ENCODE assay signal across 24 mouse cellular contexts in the genomic region with DNA sequence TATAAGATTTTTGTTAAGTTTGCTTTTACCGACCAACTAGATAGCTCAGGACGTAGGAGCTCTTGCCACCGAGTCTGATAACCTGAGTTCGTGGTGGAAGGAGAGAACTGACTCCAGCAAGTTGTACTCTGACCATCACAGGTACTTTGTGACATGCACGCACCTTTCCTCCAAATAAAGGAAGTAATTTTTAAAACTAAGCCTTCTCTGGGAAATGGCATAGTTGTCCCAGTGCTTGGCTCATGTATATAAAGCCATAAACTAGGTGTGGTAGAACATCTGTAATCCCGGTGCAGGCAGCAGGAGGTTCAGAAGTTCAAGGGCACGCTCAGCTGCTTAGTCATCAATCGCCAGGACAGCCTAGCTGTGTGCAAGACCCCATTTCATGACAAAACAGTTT. TPM values are rescaled to one million over a fixed set of nuclear protein-coding genes. Genes with fewer than 3 reads are reported as not detected.
A peak's percentile ranks its signal among the peaks of the same experiment; 100 is the strongest.
DNase-seq lines count a peak whose midpoint lies in the region; ATAC-seq and TF ChIP-seq lines count a peak whose summit lies in the region.
"Had no signal": no experiment of that assay in that cellular context is flagged by ENCODE, and none has a peak within 500 bp of the region (broad histone marks: within the 10 kb centered on the region; RNA-seq: fewer than 3 reads in every experiment).

No protein-coding gene starts in this region.

- H3K4me3 ChIP-seq in intestine, embryonic 16.5 days (ENCODE audit: low read length) = no peak overlapping the region
- H3K4me3 ChIP-seq in small intestine, adult 2 months (ENCODE audit: low read depth, low read length) = no peak overlapping the region
- H3K4me3 ChIP-seq: embryonic facial prominence, embryonic 10.5 days; embryonic facial prominence, embryonic 12.5 days; forebrain, embryonic 13.5 days; forebrain, embryonic 15.5 days had no signal

- H3K9me3 ChIP-seq in intestine, embryonic 16.5 days (ENCODE audit: control insufficient read depth, low read length) = no peaks in the 10 kb centered on the region
- H3K9me3 ChIP-seq: embryonic facial prominence, embryonic 10.5 days; embryonic facial prominence, embryonic 12.5 days; forebrain, embryonic 13.5 days; forebrain, embryonic 15.5 days; G1E had no signal

- no peak overlapping the region for H3K9ac ChIP-seq in intestine, embryonic 16.5 days (ENCODE audit: low read depth, low read length)
- H3K9ac ChIP-seq: embryonic facial prominence, embryonic 12.5 days; forebrain, embryonic 13.5 days; forebrain, embryonic 15.5 days; forebrain, postnatal 0 days had no signal

- H3K36me3 ChIP-seq in intestine, embryonic 16.5 days (ENCODE audit: control insufficient read depth, insufficient read depth, low read length) = no peaks in the 10 kb centered on the region
- no peaks in the 10 kb centered on the region for H3K36me3 ChIP-seq in small intestine, adult 2 months (ENCODE audit: control insufficient read depth, insufficient read depth, low read length)
- H3K36me3 ChIP-seq: embryonic facial prominence, embryonic 10.5 days; embryonic facial prominence, embryonic 12.5 days; forebrain, embryonic 15.5 days; G1E had no signal

- peak; percentile 25 for DNase-seq in R1 (ENCODE audit: low read depth, low spot score)
- DNase-seq in layer of hippocampus, adult 8-10 months (ENCODE audit: low spot score in 2 of 2) = no peak
- no peak for DNase-seq in ovary, postnatal 36 days (ENCODE audit: low spot score)
- no peak for DNase-seq in urinary bladder, postnatal 4 days (ENCODE audit: low spot score in 2 of 2)
- DNase-seq: adrenal gland, adult 2 months; adrenal gland, postnatal 10 days; adrenal gland, postnatal 25 days; cerebellum, adult 11-12 months; cerebellum, adult 2 months; cerebellum, adult 9-10 months; cerebellum, postnatal 10 days; cerebellum, postnatal 25 days; forebrain, postnatal 0 days had no signal

- TF ChIP-seq CTCF in small intestine, adult 2 months (IDR thresholded peaks at IDR 0.05; ENCODE audit: extremely low read depth, insufficient read length, insufficient replicate concordance, low read depth, low read length) = no peak

- WGBS in intestine, embryonic 16.5 days = 61% methylated on average over 8 of the region's 8 CpGs
- 23% methylated on average over 8 of the region's 8 CpGs for WGBS in small intestine, adult 2 months

- no peak overlapping the region for H3K27ac ChIP-seq in intestine, embryonic 16.5 days (ENCODE audit: low read length)
- H3K27ac ChIP-seq in small intestine, adult 2 months (ENCODE audit: insufficient read depth, low read depth, low read length) = peak overlapping the region; percentile 71
- H3K27ac ChIP-seq: embryonic facial prominence, embryonic 10.5 days; embryonic facial prominence, embryonic 12.5 days; forebrain, embryonic 13.5 days; forebrain, embryonic 15.5 days had no signal

- peak; percentile 81 for ATAC-seq in intestine, embryonic 16.5 days
- ATAC-seq: forebrain, embryonic 13.5 days; forebrain, embryonic 15.5 days; forebrain, postnatal 0 days; Patski had no signal

- H3K4me1 ChIP-seq in intestine, embryonic 16.5 days (ENCODE audit: control insufficient read depth, insufficient read depth, low read length) = 0 out of 2 replicates have a peak, but pooled peaks cover 6% of the 10 kb centered on the region
- peaks cover 9% of the 10 kb centered on the region for H3K4me1 ChIP-seq in small intestine, adult 2 months (ENCODE audit: control insufficient read depth, insufficient read depth, insufficient read length, low read length)
- H3K4me1 ChIP-seq: embryonic facial prominence, embryonic 10.5 days; embryonic facial prominence, embryonic 12.5 days; forebrain, embryonic 13.5 days; forebrain, embryonic 15.5 days had no signal

- no peak for TF ChIP-seq POLR2A in small intestine, adult 2 months (IDR thresholded peaks at IDR 0.05; ENCODE audit: low read depth, low read length)

- peaks cover 25% of the 10 kb centered on the region for H3K27me3 ChIP-seq in intestine, embryonic 16.5 days (replicated peaks; ENCODE audit: control insufficient read depth, insufficient read depth, low read length)
- H3K27me3 ChIP-seq in small intestine, adult 2 months (ENCODE audit: control insufficient read depth, insufficient read depth, low read length) = peaks cover 5% of the 10 kb centered on the region
- H3K27me3 ChIP-seq: embryonic facial prominence, embryonic 12.5 days; forebrain, embryonic 13.5 days; forebrain, embryonic 15.5 days had no signal

- no peak overlapping the region for H3K4me2 ChIP-seq in intestine, embryonic 16.5 days (ENCODE audit: low read depth, low read length)
- H3K4me2 ChIP-seq: embryonic facial prominence, embryonic 12.5 days; forebrain, embryonic 13.5 days; forebrain, embryonic 15.5 days had no signal

RNA-seq across cellular contexts. Expression of gene Ccdc134, which starts 7.2 kb away (rescaled TPM):
- polyA plus RNA-seq in intestine, embryonic 16.5 days (2015; fragmentation: Nextera tagmentation; extraction: Ambion mirVana) = 9.8 and 11.6 TPM in 2 replicates
- polyA plus RNA-seq in small intestine, adult 2 months (2012; rRNA removed) = 5.6 and 6.9 TPM in 2 replicates
- total RNA-seq in layer of hippocampus, adult 8-10 months (2022) = 10 to 100 TPM; 10.4 to 14.3 (median 13.0) TPM

RNA-seq across cellular contexts. Expression of gene Srebf2, which starts 26.4 kb away (rescaled TPM):
- polyA plus RNA-seq in intestine, embryonic 16.5 days (2015; fragmentation: Nextera tagmentation; extraction: Ambion mirVana) = 138 and 141 TPM in 2 replicates
- 144 and 240 TPM in 2 replicates for polyA plus RNA-seq in small intestine, adult 2 months (2012; rRNA removed)
- total RNA-seq in layer of hippocampus, adult 8-10 months (2022) = 100 to 1,000 TPM; 175 to 214 (median 189) TPM

RNA-seq across cellular contexts. Expression of gene Mei1, which starts 50.7 kb away (rescaled TPM):
- polyA plus RNA-seq in intestine, embryonic 16.5 days (2015; fragmentation: Nextera tagmentation; extraction: Ambion mirVana) = not detected in 2 replicates
- polyA plus RNA-seq in small intestine, adult 2 months (2012; rRNA removed) = 0.04 and 0.05 TPM in 2 replicates
- total RNA-seq in layer of hippocampus, adult 8-10 months (2022) = under 1 TPM; 0.35 to 0.87 (median 0.66) TPM
- polyA plus RNA-seq: adrenal gland, adult 2 months; C2C12; embryonic facial prominence, embryonic 14.5 days; forebrain, embryonic 11.5 days; forebrain, embryonic 15.5 days; G1E; Patski had no signal
